Mouse (Mus musculus) heart, postnatal 36 days (tissue): ENCODE measurements around the gene Vmn1r4. TPM values are rescaled to one million over a fixed set of nuclear protein-coding genes. Genes with fewer than 3 reads are reported as not detected.

ENCODE experiments used
- DNase-seq, 2 experiments: peaks; one replicate each; pipeline ENCODE4 v3.0.0; 2021 to 2022
- intact Hi-C: fragments of 180-260 bp; cut with DNase I; formaldehyde crosslinking; loops from one replicate; pipeline ENCODE4 v1.15.1; 2025
- total RNA-seq, 2 experiments: library from RNA; stranded (reverse); gene quantifications; 2 replicates each; pipeline ENCODE4 v1.2.3; 2021

Vmn1r4 gene
- total RNA-seq, result not detected

- intact Hi-C loops, result loop anchor here (5.0 kb wide), 4 partner anchors 92 to 768 kb away; partner anchors contain the start of genes Avl9, Fkbp9 and Pyurf
- DNase-seq, result peak; percentile 93 to 94
Observed at GRCm38 (mm10) chr6:56923726-56924707, at the start of gene Vmn1r4, which contains the start of gene Nt5c3. Vmn1r4 (plus strand) TSS chr6:56924015. Nt5c3 (minus strand) TSS chr6:56923932.

- no peak for DNase-seq
- intact Hi-C loops, result no loop called here
Observed at GRCm38 (mm10) chr6:56876870-56877269, 46.9 kb upstream of the Vmn1r4 start.

- DNase-seq, result no peak
Observed at GRCm38 (mm10) chr6:56877985-56878384, 45.8 kb upstream of the Vmn1r4 start.

DNA sequence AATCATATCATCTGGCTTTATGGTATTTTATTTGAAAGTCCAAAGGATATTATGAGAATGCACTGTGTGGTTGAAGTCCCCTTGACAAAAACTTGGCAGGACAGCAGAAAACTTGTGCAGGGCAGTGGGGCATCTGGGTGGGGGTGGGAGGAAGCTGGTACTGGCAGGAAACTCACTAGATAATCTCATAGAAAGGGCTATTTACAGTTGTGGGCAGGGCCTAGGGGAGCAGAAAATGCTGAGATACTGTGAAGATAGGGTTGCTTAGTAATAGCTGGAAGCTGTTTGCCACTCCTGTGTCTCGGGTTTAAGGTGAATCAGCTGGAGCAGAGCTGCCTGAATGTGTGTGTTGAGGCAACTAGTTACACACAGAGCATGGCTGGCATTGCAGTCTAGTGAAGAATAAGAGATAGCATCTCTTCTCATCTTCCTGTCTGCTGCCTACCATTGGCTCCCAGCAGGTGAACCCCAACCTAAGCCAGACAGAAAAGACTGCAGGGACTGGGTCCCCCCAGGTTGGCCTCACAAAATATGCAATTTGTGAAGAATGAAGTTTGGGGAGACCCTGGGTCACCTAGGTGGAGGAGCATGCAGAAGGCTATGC lies 44.4 kb upstream of the Vmn1r4 start:
- intact Hi-C loops, result no loop called here
- DNase-seq, result no peak

More at GRCm38 (mm10) chr6:56877985-56878384, 45.8 kb upstream of the Vmn1r4 start:
- intact Hi-C loops, result no loop called here

- DNase-seq, result no peak
- intact Hi-C loops, result no loop called here
Observed at GRCm38 (mm10) chr6:56888561-56888960, 35.3 kb upstream of the Vmn1r4 start.

- intact Hi-C loops, result no loop called here
- no peak for DNase-seq
Observed at GRCm38 (mm10) chr6:56890762-56891161, 33.1 kb upstream of the Vmn1r4 start.

DNA sequence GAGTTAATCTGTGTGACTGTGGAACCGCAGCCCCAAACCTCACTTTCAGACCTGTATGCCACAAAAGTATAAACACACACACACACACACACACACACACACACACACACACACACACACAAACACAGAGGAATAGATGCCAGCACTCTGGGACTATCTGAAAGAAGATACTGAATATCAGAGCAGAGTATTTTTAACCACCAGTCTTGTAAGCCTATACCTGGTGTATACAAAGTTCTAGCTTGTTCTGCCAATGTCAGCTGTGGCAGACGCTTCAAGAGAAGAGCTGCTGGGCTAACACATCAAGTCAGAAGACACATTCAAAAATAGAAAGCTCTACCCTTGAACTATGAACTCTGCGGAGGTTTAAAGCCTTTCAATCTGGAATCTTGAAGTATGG lies 24.2 kb upstream of the Vmn1r4 start:
- intact Hi-C loops, result no loop called here
- DNase-seq, result no peak

DNA sequence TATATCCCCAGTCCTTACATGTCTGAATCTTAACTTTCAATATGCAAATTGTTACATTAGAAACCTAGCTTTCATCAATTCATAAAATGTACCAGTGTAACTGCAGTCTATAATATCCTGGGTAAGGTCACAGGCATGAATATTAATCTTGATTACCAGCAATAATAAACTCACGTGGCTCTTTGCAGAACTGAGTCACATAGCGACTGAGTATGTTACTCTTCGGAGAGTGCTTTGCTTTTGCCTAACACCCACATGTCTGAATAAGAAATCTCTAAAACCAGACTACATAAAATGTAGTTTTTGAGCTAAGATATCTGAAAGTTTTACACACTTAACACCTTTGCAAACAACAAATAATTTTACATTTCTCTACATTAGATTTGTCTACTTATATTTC lies 22.5 kb upstream of the Vmn1r4 start:
- DNase-seq, result no peak
- intact Hi-C loops, result loop anchor here (5.0 kb wide), 1 partner anchor 39 kb away; no protein-coding TSS in a partner anchor

DNA sequence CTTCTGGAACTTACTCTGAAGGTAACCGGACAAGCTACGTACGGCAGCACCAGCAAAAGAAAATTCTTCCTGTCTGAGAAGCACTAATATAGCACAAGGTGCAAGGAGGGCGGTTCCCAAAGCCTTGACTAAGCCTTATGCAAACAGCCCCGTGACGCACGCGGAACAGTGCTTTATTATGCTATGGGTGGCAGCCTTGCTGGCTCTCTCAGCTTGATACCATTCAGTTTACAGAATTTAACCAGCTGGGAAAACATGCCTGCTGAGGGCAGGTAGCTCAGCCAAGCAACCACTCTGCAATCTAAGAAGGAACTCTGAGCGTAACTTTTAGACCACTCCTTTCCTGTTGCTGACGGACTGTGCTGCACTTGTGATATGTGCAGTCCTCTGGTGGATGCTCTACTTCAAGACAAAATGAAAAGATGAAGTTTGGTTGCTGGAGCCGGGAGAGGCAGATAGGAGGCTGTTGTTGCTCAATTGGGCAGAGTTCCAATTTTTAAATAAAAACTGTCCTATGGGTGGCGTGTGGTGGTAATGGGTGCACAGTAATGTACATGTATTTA lies 21.9 kb upstream of the Vmn1r4 start:
- intact Hi-C loops, result loop anchor here (5.0 kb wide), 1 partner anchor 40 kb away; no protein-coding TSS in a partner anchor
- DNase-seq, result peak; percentile 63 to 72

- intact Hi-C loops, result loop anchor here (5.0 kb wide), 1 partner anchor 41 kb away; no protein-coding TSS in a partner anchor
- no peak for DNase-seq
Observed at GRCm38 (mm10) chr6:56902606-56903520, 21.0 kb upstream of the Vmn1r4 start.

DNA sequence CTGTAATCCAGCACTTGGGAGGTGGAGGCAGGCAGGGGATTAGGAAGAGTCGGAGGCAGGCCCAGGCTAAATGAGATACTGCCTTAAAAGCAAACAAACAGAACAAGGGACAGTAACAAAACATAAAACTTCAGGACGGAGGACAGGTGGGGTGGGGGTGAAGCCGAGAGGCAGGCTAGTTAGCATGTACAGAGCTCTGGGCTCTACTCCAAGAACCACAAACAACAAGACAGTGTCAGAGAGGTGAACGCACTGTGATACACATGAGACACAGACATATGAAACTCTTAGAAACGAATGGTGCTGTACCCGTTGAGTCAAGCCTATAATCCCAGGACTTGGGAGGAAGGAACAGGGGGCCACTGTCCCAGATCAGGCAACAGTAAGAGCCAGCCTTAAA lies 20.0 kb upstream of the Vmn1r4 start:
- intact Hi-C loops, result loop anchor here (5.0 kb wide), 1 partner anchor 42 kb away; no protein-coding TSS in a partner anchor
- DNase-seq, result no peak

- DNase-seq, result no peak
- intact Hi-C loops, result loop anchor here (5.0 kb wide), 1 partner anchor 42 kb away; no protein-coding TSS in a partner anchor
Observed at GRCm38 (mm10) chr6:56904330-56904729, 19.5 kb upstream of the Vmn1r4 start.

GRCm38 (mm10) chr6:56904982-56905381 lies 18.8 kb upstream of the Vmn1r4 start:
- DNase-seq, result no peak
- intact Hi-C loops, result loop anchor here (5.0 kb wide), 1 partner anchor 43 kb away; no protein-coding TSS in a partner anchor

- intact Hi-C loops, result no loop called here
- no peak for DNase-seq
Observed at GRCm38 (mm10) chr6:56905486-56905885, 18.3 kb upstream of the Vmn1r4 start.

DNA sequence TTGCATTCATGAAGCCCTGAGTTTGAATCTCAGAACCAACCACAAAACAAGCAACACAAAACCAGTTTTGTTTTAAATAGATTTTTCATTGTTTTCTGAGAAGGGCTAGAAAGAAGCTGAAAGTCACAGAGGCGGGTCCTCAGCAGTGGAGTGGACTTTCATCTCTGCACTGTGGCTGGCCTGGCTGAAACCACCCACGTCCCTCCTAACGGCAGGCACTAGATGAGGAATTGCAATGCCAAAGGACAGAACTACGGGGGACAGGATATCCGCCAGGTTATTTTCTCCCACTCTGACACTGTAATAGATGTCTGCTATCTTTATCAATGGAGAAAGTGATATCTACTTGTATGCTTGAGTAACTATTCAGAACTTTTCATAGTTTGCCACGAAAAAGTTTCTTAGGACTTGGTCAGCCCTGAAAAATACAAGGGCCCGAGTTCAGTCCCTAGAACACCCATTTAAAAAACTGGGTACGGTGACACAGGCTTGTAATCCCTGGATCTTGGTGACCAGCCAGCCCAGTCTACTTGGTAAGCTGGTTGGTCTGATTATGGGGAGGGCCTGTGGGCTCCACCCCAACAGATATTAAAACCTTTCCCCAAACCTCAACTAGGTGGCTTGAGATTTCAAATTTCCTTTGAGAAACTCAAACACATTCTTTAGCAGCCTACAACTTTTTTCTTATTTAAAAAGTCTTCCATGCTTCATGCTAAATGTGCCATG lies 17.5 kb upstream of the Vmn1r4 start:
- intact Hi-C loops, result no loop called here
- no peak for DNase-seq

GRCm38 (mm10) chr6:56907973-56908372 lies 15.8 kb upstream of the Vmn1r4 start:
- intact Hi-C loops, result loop anchor here (2.0 kb wide), 1 partner anchor 57 kb away; no protein-coding TSS in a partner anchor
- DNase-seq, result no peak

DNA sequence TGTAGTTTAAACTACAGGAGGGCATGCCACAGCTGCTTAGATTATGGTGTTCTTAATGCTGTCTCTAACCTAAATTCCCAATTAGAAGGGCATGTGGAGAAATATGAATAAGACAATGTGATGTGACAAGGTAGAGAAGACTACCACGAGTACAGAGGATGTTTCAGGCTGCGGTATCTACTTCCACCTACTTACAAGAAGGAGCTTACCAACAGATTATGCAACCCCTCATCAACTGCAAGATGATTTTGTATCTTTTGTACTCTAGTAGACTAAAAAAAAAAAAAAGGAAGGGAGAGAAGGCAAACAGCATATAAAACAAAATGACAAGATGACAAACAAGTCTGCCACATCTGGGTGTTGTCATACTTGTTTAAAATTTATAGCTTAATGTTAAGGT lies 15.4 kb upstream of the Vmn1r4 start:
- intact Hi-C loops, result loop anchor here (2.0 kb wide), 1 partner anchor 58 kb away; no protein-coding TSS in a partner anchor
- no peak for DNase-seq

GRCm38 (mm10) chr6:56908912-56909311 lies 14.9 kb upstream of the Vmn1r4 start:
- peak; percentile 65 to 78 for DNase-seq
- intact Hi-C loops, result loop anchor here (1.0 to 2.0 kb wide), 2 partner anchors 58 to 101 kb away; no protein-coding TSS in a partner anchor

- no peak for DNase-seq
- intact Hi-C loops, result no loop called here
Observed at GRCm38 (mm10) chr6:56910910-56911309, 12.9 kb upstream of the Vmn1r4 start.
